Mouse (Mus musculus) liver (tissue): ENCODE results near the gene Popdc2.

ENCODE experiments used
- DNase-seq: peaks from one replicate; pipeline ENCODE4 v3.0.0-alpha.2; 2020; ENCODE audit warnings: mixed read lengths

Gene Popdc2

DNA sequence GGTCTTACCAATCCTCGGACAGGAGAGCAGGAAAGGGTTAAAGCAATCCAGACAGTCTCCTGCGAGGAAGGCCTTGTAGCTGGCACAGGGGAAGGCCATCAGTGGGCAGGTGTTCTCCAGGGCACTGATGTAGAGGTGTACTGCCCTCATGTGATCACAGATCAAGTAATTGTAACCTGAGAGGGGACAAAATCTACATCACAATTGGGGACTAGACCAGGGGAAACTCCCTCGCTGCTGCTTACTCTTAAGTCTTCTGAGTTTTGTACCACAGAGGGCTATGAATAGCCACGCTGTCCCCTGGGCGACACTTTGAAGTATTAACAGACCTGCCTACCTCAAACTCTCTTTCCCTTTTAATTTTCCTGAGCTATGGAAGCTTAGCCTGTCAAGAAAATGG lies 45.6 kb downstream of the Popdc2 start:
- no peak for DNase-seq

DNA sequence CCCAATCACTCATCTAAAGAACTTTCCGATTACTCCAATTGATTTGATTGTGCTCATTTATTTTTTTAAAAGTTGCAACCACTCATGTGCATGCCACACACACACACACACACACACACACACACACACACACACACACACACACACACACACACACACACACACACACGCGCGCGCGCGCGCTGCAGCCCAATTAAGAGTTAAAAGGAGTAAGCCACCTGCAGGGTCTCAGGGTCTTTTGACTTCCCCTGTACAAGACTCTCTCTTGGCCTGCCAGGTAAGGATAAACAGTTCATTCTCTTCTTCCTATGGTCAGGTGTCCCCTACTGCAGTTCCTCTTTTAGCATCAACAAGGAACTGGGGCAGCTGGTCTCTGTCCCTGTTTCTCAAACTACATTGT lies 46.4 kb downstream of the Popdc2 start:
- DNase-seq, result no peak

DNA sequence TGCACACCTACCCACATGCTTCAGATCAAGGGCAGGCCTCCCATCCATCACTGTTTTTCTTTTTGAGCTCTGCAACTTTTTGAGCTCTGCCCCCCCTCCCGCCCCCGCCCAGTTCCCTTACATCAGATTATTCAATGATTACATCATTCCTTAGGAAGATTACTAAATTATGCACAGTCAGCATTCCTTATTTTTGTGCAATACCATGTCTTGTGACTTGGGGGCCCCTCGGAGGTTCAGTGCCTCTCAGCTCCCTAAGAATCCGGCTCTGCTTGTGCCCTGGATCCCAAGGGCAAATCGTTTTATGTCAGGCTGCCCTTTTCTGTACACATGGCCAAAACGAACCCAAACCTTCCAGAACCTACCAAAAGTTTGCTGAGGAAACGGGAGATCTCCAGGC lies 52.9 kb downstream of the Popdc2 start:
- DNase-seq, result no peak

DNA sequence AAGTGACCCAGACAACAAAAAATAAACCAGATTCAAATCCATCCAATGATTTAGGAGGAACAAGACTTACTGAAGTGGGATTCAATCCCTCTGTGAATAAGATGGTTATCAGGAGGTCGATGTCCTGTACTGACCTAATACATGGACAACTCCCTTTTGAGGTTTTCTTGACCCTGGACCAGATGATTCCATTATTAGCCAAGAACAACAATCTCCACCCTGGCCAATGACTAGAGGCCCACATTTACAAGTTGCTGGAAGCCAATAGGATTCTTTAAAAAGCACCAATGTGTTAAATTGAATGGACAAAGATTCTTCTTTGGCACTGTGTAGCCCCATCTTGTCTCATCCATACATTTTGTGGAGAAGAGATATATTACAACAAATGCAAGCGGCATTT lies 63.4 kb downstream of the Popdc2 start:
- no peak for DNase-seq

DNA sequence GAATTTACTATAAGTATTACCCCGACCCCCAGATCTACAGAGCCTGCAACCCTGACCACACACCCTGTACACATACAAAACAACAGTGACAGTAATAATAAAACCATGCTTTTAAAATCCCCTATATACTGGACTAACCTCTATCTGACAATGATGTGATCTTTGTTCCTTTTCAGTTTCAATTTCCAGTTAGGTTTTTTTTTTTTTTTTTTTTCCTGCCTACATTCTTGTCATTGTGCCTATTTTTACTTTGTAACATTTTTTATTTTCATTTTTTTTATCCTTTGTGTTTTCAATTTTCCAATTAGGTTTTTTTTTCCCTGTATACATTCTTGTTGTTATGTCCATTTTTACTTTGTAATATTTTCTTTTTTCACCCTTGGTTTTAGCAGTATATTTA lies 63.8 kb downstream of the Popdc2 start:
- no peak for DNase-seq
